Mouse (Mus musculus) Patski (cell line): ENCODE data around the gene Plekhh3. TPM values are rescaled to one million over a fixed set of nuclear protein-coding genes. Genes with fewer than 3 reads are reported as not detected.
A peak's percentile ranks its signal among the peaks of the same experiment; 100 is the strongest.

Experiments
- ATAC-seq: fragments of 100-300 bp; one replicate; pipeline ENCODE4 v1.8.0; 2021
- CTCF ChIA-PET: fragments of 350-600 bp; sonication (Branson Sonifier 250); formaldehyde crosslinking; loops from one replicate; lab custom pipeline; 2022; ENCODE audit warnings: inconsistent platforms; lab: Charles Lee
- POLR2A ChIA-PET: fragments of 350-600 bp; sonication (Branson Sonifier 250); formaldehyde crosslinking; loops from one replicate; lab custom pipeline; 2022; ENCODE audit warnings: antibody characterized with exemption, inconsistent platforms; lab: Charles Lee
- DNase-seq: peaks from one replicate; pipeline ENCODE4 v3.0.0-alpha.2; 2011; ENCODE audit warnings: low read depth, low spot score
- H3K27me3 ChIP-seq: fragments of 371-371 bp; one replicate; pipeline ENCODE4 v1.5.1; 2021
- CTCF ChIP-seq: fragments of 100-300 bp; IDR thresholded peaks from one replicate; pipeline ENCODE4 v1.5.1; 2021
- in situ Hi-C: fragments of 300-500 bp; cut with MboI; formaldehyde crosslinking; loops from 3 replicates; pipeline ENCODE4 v1.11.1; 2018; ENCODE audit warnings: low pct_unique_long_range_greater_than_20kb, mixed read lengths
- polyA plus RNA-seq: library from polyadenylated mRNA; unstranded; gene quantifications from one replicate; pipeline ENCODE4 v1.2.3, GENCODE M21; 2021

Gene Plekhh3
- polyA plus RNA-seq, 1 experiment from 2014 or later = 33.3 TPM

- H3K27me3 ChIP-seq = no peaks in the 10 kb centered on the region
- ATAC-seq = no peak
- POLR2A ChIA-PET = interaction anchor here (0.5 to 3.3 kb wide), 2 partner anchors 27 to 69 kb away, joined by 3 to 31 read pairs; partner anchors contain the start of genes Cntnap1 and Plekhh3
- TF ChIP-seq CTCF = no peak
- in situ Hi-C loops = no loop called here
- no peak for DNase-seq
- CTCF ChIA-PET = no interaction called here
These were observed 28.8 kb downstream of the Plekhh3 start for GRCm38 (mm10) chr11:101142215-101142967.

- H3K27me3 ChIP-seq = no peaks in the 10 kb centered on the region
- POLR2A ChIA-PET = interaction anchor here (0.7 to 3.3 kb wide), 2 partner anchors 22 to 28 kb away, joined by 3 to 31 read pairs; partner anchors contain the start of genes Cntnap1, Plekhh3, Retreg3 and Tubg1
- in situ Hi-C loops = no loop called here
- no peak for TF ChIP-seq CTCF
- DNase-seq = no peak
- ATAC-seq = no peak
- CTCF ChIA-PET = interaction anchor here (0.9 to 1.2 kb wide), 5 partner anchors 11 to 45 kb away, joined by 3 to 4 read pairs (median 3); partner anchors contain the start of gene Psmc3ip
These were observed 30.1 kb downstream of the Plekhh3 start for GRCm38 (mm10) chr11:101141088-101141487.

- ChIA-PET POLR2A (interaction anchor here (0.7 to 3.3 kb wide), 2 partner anchors 21 to 29 kb away, joined by 3 to 31 read pairs; partner anchors contain the start of genes Cntnap1, Plekhh3, Retreg3 and Tubg1), CTCF (interaction anchor here (0.9 to 1.2 kb wide), 7 partner anchors 12 to 44 kb away, joined by 3 to 4 read pairs (median 3); partner anchors contain the start of genes Ccr10 and Psmc3ip)
- in situ Hi-C loops = no loop called here
These were observed 30.9 kb downstream of the Plekhh3 start for GRCm38 (mm10) chr11:101140164-101140819.

GRCm38 (mm10) chr11:101138536-101139181, 32.5 kb downstream of the Plekhh3 start:
- peak; percentile 34 for ATAC-seq
- in situ Hi-C loops = no loop called here
- TF ChIP-seq CTCF = no peak
- ChIA-PET CTCF (interaction anchor here (1.2 kb wide), 1 partner anchor 8 kb away, joined by 3 read pairs; no protein-coding TSS in a partner anchor), POLR2A (interaction anchor here (1.2 kb wide), 1 partner anchor 35 kb away, joined by 3 read pairs; no protein-coding TSS in a partner anchor)
- H3K27me3 ChIP-seq = no peaks in the 10 kb centered on the region
- no peak for DNase-seq

More at GRCm38 (mm10) chr11:101140164-101140819, 30.9 kb downstream of the Plekhh3 start:
- DNase-seq (peak; percentile 85), ATAC-seq (peak; percentile 74)
- no peak for TF ChIP-seq CTCF
- no peaks in the 10 kb centered on the region for H3K27me3 ChIP-seq

GRCm38 (mm10) chr11:101137000-101137399, 34.2 kb downstream of the Plekhh3 start:
- CTCF ChIA-PET = interaction anchor here (1.0 kb wide), 1 partner anchor 10 kb away, joined by 3 read pairs; no protein-coding TSS in a partner anchor
- in situ Hi-C loops = no loop called here
- H3K27me3 ChIP-seq = no peaks in the 10 kb centered on the region
- ATAC-seq = no peak
- TF ChIP-seq CTCF = no peak
- POLR2A ChIA-PET = interaction anchor here (1.4 kb wide), 1 partner anchor 10 kb away, joined by 3 read pairs; no protein-coding TSS in a partner anchor
- no peak for DNase-seq

- POLR2A ChIA-PET = interaction anchor here (1.4 kb wide), 1 partner anchor 35 kb away, joined by 4 read pairs; no protein-coding TSS in a partner anchor
- no peak for TF ChIP-seq CTCF
- in situ Hi-C loops = no loop called here
- DNase-seq (no peak), ATAC-seq (no peak)
- CTCF ChIA-PET = no interaction called here
- no peaks in the 10 kb centered on the region for H3K27me3 ChIP-seq
These were observed 36.8 kb downstream of the Plekhh3 start for GRCm38 (mm10) chr11:101134217-101134865.

GRCm38 (mm10) chr11:101133037-101133436, 38.1 kb downstream of the Plekhh3 start:
- no peak for TF ChIP-seq CTCF
- no peaks in the 10 kb centered on the region for H3K27me3 ChIP-seq
- in situ Hi-C loops = no loop called here
- ATAC-seq = no peak
- ChIA-PET CTCF (no interaction called here), POLR2A (no interaction called here)
- no peak for DNase-seq

- POLR2A ChIA-PET = interaction anchor here (1.9 kb wide), 1 partner anchor 12 kb away, joined by 5 read pairs; the partner anchor contains the start of genes Retreg3 and Tubg1
- ATAC-seq (no peak), DNase-seq (no peak)
- in situ Hi-C loops = no loop called here
- TF ChIP-seq CTCF = peak; percentile 61
- CTCF ChIA-PET = interaction anchor here (0.9 to 1.3 kb wide), 2 partner anchors 21 to 41 kb away, joined by 3 read pairs; no protein-coding TSS in a partner anchor
- H3K27me3 ChIP-seq = no peaks in the 10 kb centered on the region
These were observed 39.5 kb downstream of the Plekhh3 start for GRCm38 (mm10) chr11:101131701-101132100.

GRCm38 (mm10) chr11:101131187-101131586, 40.0 kb downstream of the Plekhh3 start:
- H3K27me3 ChIP-seq = no peaks in the 10 kb centered on the region
- no peak for TF ChIP-seq CTCF
- DNase-seq (no peak), ATAC-seq (no peak)
- POLR2A ChIA-PET = interaction anchor here (1.9 kb wide), 1 partner anchor 12 kb away, joined by 5 read pairs; the partner anchor contains the start of genes Retreg3 and Tubg1
- CTCF ChIA-PET = interaction anchor here (1.3 to 1.5 kb wide), 2 partner anchors 8 to 41 kb away, joined by 3 read pairs; no protein-coding TSS in a partner anchor
- in situ Hi-C loops = no loop called here
